Mouse (Mus musculus): ENCODE results near the gene Thpo.

The Thpo gene

GRCm38 (mm10) chr16:20733731-20734730 lies at the start of gene Thpo:
Thpo (minus strand) TSS chr16:20734511.
- no peak for DNase-seq

GRCm38 (mm10) chr16:20783891-20784290 lies 49.6 kb upstream of the Thpo start:
- no peak for DNase-seq

- no peak for DNase-seq
These were observed 46.9 kb upstream of the Thpo start for GRCm38 (mm10) chr16:20781101-20781630.

- DNase-seq = no peak
These were observed 45.5 kb upstream of the Thpo start for GRCm38 (mm10) chr16:20779846-20780245.

- peak; percentile 35 for DNase-seq
These were observed 40.7 kb upstream of the Thpo start for GRCm38 (mm10) chr16:20775021-20775420.

GRCm38 (mm10) chr16:20765244-20765643 lies 30.9 kb upstream of the Thpo start:
- DNase-seq = no peak

- DNase-seq = peak; percentile 58
These were observed 27.4 kb upstream of the Thpo start for GRCm38 (mm10) chr16:20761681-20762080.

- no peak for DNase-seq
These were observed 23.1 kb upstream of the Thpo start for GRCm38 (mm10) chr16:20757385-20757784.

GRCm38 (mm10) chr16:20756052-20756451 lies 21.7 kb upstream of the Thpo start:
- DNase-seq = no peak

GRCm38 (mm10) chr16:20750518-20750917 lies 16.2 kb upstream of the Thpo start:
- DNase-seq = no peak

GRCm38 (mm10) chr16:20746641-20747040 lies 12.3 kb upstream of the Thpo start:
- DNase-seq = no peak

GRCm38 (mm10) chr16:20739845-20740244 lies 5.5 kb upstream of the Thpo start:
- DNase-seq = no peak

- no peak for DNase-seq
These were observed 2.5 kb upstream of the Thpo start for GRCm38 (mm10) chr16:20736823-20737222.

GRCm38 (mm10) chr16:20736168-20736567 lies 1.9 kb upstream of the Thpo start:
- no peak for DNase-seq

- DNase-seq = no peak
These were observed 1.3 kb upstream of the Thpo start for GRCm38 (mm10) chr16:20735651-20736050.

- DNase-seq = peak; percentile 75
These were observed 1.2 kb downstream of the Thpo start, which contains the start of gene Chrd for GRCm38 (mm10) chr16:20732925-20733730. Chrd (plus strand) TSS chr16:20733127.

- no peak for DNase-seq
These were observed 1.9 kb downstream of the Thpo start for GRCm38 (mm10) chr16:20732251-20732924.

GRCm38 (mm10) chr16:20731688-20732087 lies 2.6 kb downstream of the Thpo start:
- no peak for DNase-seq

- DNase-seq = no peak
These were observed 4.0 kb downstream of the Thpo start for GRCm38 (mm10) chr16:20730293-20730711.

GRCm38 (mm10) chr16:20726384-20726783 lies 7.9 kb downstream of the Thpo start:
- DNase-seq = no peak

- no peak for DNase-seq
These were observed 8.6 kb downstream of the Thpo start for GRCm38 (mm10) chr16:20725750-20726149.

GRCm38 (mm10) chr16:20725321-20725720 lies 9.0 kb downstream of the Thpo start:
- DNase-seq = no peak

- no peak for DNase-seq
These were observed 10.0 kb downstream of the Thpo start for GRCm38 (mm10) chr16:20724338-20724748.
